Mouse (Mus musculus) B cell, adult 2 months (primary cell): Measurements from ENCODE around the gene Prps2.
"Not testable (repeated sequence)": the region's sequence is repeated elsewhere in the genome, so short reads cannot be mapped to it uniquely, and the experiment has no call there.

Source experiments
- DNase-seq, 2 experiments: peaks; one replicate each; pipeline ENCODE4 v3.0.0; 2022

Prps2 gene

GRCm38 (mm10) chrX:167321233-167321806 is 61.2 kb downstream of the Prps2 start:
- no peak for DNase-seq

DNA sequence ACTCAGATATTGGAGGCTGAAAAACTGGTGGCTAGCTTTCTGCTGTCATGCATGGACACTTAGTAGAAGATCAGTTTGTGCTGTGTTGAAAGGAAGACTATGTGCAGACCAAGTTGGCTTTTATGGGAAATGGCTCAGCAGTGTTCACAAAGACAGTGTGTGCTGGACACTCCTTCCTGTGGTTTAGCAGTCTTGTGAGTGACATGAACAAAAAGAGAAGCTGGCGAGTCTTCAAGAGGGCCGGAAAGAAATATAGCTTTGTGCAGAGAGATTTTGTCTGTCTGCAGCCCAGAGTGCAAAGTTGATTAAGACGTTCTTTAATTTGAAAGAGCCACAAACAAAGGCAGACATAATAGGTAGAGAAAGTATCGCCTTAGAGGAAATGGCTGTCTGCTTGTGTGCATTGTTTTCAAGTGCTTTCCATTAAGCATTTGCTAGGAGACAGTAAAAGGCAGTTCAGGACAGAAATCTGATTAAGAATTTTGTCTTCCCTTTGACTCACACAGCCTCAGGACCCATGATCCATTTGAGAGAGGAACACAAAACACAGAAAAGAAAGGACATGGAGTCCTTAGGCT is 63.6 kb downstream of the Prps2 start:
- DNase-seq = peak in 1 of 2 experiments; percentile 10

- DNase-seq = peak in 1 of 2 experiments; percentile 42
These were observed 66.8 kb downstream of the Prps2 start for GRCm38 (mm10) chrX:167315766-167316165.

DNA sequence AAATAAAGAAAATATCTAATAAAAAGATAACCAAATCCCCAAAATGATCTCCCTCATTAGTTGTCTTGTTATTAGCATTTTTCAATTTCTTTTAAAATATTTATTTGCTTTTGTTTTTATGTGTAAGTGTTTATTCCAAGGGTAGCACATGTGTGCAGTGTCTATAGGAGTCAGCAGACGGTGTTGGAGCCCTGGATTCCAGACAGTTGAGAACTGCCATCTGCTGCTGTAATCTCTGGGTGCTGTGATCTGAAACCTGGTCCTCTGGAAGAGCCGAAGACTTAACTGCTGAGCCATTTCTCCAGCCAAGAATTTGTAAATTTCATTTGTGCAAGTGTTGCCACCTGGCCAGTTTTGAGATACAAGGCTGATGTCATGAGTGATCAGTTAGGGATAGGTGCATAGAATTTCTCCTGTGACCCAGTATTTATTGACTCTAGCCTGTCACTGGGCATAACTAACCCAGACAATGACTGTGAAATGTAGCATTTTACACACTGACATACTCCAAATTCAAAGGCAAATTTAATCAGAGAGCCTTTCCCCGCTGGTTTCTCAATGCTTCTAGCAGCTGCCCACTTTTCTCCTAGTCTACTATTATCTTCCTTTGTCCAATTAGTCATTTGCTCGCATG is 67.3 kb downstream of the Prps2 start:
- no peak for DNase-seq

DNA sequence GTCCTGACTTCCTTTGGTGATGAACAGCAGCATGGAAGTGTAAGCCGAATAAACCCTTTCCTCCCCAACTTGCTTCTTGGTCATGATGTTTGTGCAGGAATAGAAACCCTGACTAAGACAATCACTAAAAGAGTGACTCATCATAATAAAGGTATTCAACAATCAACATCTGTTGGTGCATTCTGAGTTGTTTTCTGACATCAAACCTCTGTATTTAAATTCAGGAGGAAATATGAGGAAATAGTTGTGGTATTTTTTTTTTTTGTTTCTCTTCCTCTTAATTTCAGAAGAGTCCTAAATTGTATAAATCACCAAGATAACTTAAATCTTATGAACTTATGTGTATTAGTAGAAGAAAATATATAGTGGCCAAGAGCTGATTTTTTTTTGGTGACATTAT is 80.5 kb downstream of the Prps2 start:
- not testable (repeated sequence) for DNase-seq
